Mouse (Mus musculus): ENCODE results near the gene Isg15.

DNA sequence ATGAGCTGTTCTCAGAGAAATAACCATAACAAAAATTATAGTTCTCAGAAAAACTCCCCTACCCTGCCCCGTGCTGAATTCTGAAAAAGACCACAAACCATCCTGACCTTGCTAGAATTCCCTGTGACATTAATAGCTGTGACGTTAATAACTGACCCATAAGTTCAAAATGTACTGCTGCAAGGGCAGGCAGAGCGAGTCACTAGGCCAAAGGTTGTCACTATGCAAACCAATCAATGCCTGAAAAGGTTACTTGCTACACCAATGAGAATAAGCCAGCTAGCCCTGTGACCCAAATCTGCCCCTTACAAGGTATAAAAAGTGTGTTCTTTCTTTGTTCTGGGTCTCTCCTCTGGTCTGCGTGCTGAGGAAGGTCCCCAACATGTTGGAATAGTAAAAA is 8.3 kb upstream of the Isg15 start:
- no peak for TF ChIP-seq POLR2A (IDR thresholded peaks at IDR 0.05; ENCODE audit: control insufficient read depth, low read depth, low read length)
- no peak for TF ChIP-seq CTCF (IDR thresholded peaks at IDR 0.05; ENCODE audit: control insufficient read depth, insufficient read depth, insufficient replicate concordance, low read depth, low read length)
